Mouse (Mus musculus) E14TG2a.4 (cell line): ENCODE measurements at regions not wholly inside any gene's neighbourhood (a gene's known extent, or its start where the extent isn't known, plus 50 kb on each side); places are given as distances from the start of the nearest gene placed in this dataset.

Experiments
- H3K27me3 ChIP-seq: 2 replicates; pipeline ENCODE4 v1.6.1; 2014; ENCODE audit warnings: low read length, control low read depth; ENCODE audit not compliant: insufficient read depth
- H3K36me3 ChIP-seq: 2 replicates; pipeline ENCODE4 v1.6.1; 2014; ENCODE audit warnings: low read length, control low read depth; ENCODE audit not compliant: insufficient read depth
- H3K4me1 ChIP-seq: replicated peaks from 2 replicates; pipeline ENCODE4 v1.6.1; 2014; ENCODE audit warnings: low read depth, low read length, control low read depth
- H3K4me3 ChIP-seq: replicated peaks from 2 replicates; pipeline ENCODE4 v1.5.1; 2014; ENCODE audit warnings: mild to moderate bottlenecking, low read length
- H3K9me3 ChIP-seq: 2 replicates; pipeline ENCODE4 v1.6.1; 2014; ENCODE audit warnings: low read length, control low read depth
- CTCF ChIP-seq: conservative IDR thresholded peaks from 2 replicates; pipeline ENCODE4 v1.5.1; 2014; ENCODE audit warnings: low read length
- NANOG ChIP-seq: IDR thresholded peaks from 2 replicates; pipeline ENCODE4 v1.6.1; 2014; ENCODE audit warnings: borderline replicate concordance, low read length, mixed read lengths
- POU5F1 ChIP-seq: IDR thresholded peaks from 2 replicates; pipeline ENCODE4 v1.6.1; 2014; ENCODE audit warnings: low read length, borderline replicate concordance

GRCm38 (mm10) chr1:128687236-128687927 is 95.3 kb upstream of the Cxcr4 start:
- Histone ChIP-seq H3K27me3 (0 out of 2 replicates have a peak, but pooled peaks cover 3% of the 10 kb centered on the region), H3K36me3 (no peaks in the 10 kb centered on the region), H3K9me3 (no peaks in the 10 kb centered on the region), H3K4me3 (no peak overlapping the region), H3K4me1 (no peaks in the 10 kb centered on the region)
- no peak for TF ChIP-seq NANOG
- no peak for TF ChIP-seq CTCF
- no peak for TF ChIP-seq POU5F1

GRCm38 (mm10) chr1:128685467-128686137 is 93.5 kb upstream of the Cxcr4 start:
- TF ChIP-seq POU5F1 (no peak), NANOG (no peak), CTCF (no peak)
- H3K27me3 ChIP-seq, result 0 out of 2 replicates have a peak, but pooled peaks cover 3% of the 10 kb centered on the region
- H3K36me3 ChIP-seq, result no peaks in the 10 kb centered on the region
- no peaks in the 10 kb centered on the region for H3K4me1 ChIP-seq
- no peak overlapping the region for H3K4me3 ChIP-seq
- H3K9me3 ChIP-seq, result no peaks in the 10 kb centered on the region

DNA sequence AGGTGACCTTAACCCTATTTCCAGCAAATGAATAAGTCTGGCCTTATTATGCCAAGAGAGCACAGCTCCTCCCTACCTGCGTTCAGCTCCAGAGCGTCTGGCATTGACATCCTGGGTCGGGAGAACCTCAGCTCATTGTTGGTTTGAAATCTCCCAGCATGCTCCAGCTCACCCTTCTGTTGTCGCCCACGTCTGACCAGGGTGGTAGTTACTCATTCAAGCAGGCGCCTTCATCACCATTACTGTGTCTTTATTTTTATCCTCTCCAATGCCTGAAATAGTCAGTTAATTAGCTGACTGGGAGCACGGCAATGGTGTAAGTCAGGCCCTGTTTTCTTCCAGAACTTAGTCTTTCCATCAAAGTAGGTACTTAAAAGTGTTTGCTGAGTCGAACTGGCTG is 90.8 kb upstream of the Cxcr4 start:
- H3K36me3 ChIP-seq, result no peaks in the 10 kb centered on the region
- H3K4me1 ChIP-seq, result no peaks in the 10 kb centered on the region
- no peaks in the 10 kb centered on the region for H3K9me3 ChIP-seq
- no peak overlapping the region for H3K4me3 ChIP-seq
- TF ChIP-seq POU5F1 (no peak), NANOG (no peak)
- H3K27me3 ChIP-seq, result no peaks in the 10 kb centered on the region

GRCm38 (mm10) chr1:128681261-128681660 is 89.2 kb upstream of the Cxcr4 start:
- no peak for TF ChIP-seq NANOG
- no peak for TF ChIP-seq POU5F1
- TF ChIP-seq CTCF, result no peak
- Histone ChIP-seq H3K27me3 (no peaks in the 10 kb centered on the region), H3K4me1 (no peaks in the 10 kb centered on the region), H3K36me3 (no peaks in the 10 kb centered on the region), H3K4me3 (no peak overlapping the region), H3K9me3 (no peaks in the 10 kb centered on the region)

DNA sequence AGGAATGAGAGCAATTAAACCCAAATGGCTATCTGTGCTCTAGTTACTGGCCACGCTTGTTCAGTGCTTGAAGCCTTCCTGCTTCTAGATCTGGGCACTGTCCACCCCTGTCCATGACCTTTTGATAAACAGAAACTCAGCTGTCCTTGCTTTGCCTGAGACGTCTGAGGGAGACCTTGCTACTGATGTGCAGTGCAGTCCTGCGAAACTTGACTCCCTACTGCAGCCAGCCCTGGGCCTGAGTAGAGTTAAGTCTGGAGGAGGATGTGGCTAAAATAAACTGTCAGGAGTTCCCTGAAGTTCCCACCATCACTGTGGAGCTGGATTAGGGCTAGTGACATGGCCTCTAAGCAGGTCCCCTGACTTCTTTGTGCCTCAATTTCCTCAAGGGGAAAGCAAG is 88.4 kb upstream of the Cxcr4 start:
- Histone ChIP-seq H3K9me3 (no peaks in the 10 kb centered on the region), H3K27me3 (no peaks in the 10 kb centered on the region), H3K4me1 (no peaks in the 10 kb centered on the region), H3K4me3 (no peak overlapping the region), H3K36me3 (no peaks in the 10 kb centered on the region)
- TF ChIP-seq CTCF (no peak), POU5F1 (no peak), NANOG (no peak)

GRCm38 (mm10) chr1:128680012-128680411 is 87.9 kb upstream of the Cxcr4 start:
- H3K4me1 ChIP-seq, result no peaks in the 10 kb centered on the region
- no peak overlapping the region for H3K4me3 ChIP-seq
- no peaks in the 10 kb centered on the region for H3K9me3 ChIP-seq
- H3K36me3 ChIP-seq, result no peaks in the 10 kb centered on the region
- H3K27me3 ChIP-seq, result no peaks in the 10 kb centered on the region
- TF ChIP-seq POU5F1, result no peak
- no peak for TF ChIP-seq NANOG
- no peak for TF ChIP-seq CTCF

- TF ChIP-seq CTCF (no peak), POU5F1 (no peak), NANOG (no peak)
- H3K4me1 ChIP-seq, result no peaks in the 10 kb centered on the region
- H3K36me3 ChIP-seq, result no peaks in the 10 kb centered on the region
- no peak overlapping the region for H3K4me3 ChIP-seq
- H3K27me3 ChIP-seq, result no peaks in the 10 kb centered on the region
- no peaks in the 10 kb centered on the region for H3K9me3 ChIP-seq
Observed at GRCm38 (mm10) chr1:128679005-128679980, 87.2 kb upstream of the Cxcr4 start.

DNA sequence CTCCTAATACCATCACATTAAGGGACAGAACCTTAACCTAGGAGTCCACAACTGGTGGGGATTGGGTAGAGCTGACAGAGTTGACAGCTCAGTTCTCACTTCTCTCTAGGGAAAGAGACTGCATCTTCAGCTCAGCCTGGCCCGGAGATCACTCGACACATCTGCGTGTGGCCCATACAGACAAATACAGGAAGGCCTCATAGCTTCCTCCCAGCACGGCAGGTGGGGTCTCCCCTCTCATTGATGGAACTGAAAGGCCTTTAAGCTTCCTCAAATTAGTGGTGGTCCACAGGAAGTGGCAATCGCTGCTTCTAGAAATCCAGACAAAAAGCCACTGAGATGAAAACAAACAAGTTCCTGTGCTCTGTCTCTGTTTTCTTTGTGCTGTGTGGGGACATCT is 83.4 kb upstream of the Cxcr4 start:
- H3K27me3 ChIP-seq, result no peaks in the 10 kb centered on the region
- no peaks in the 10 kb centered on the region for H3K9me3 ChIP-seq
- no peak overlapping the region for H3K4me3 ChIP-seq
- no peaks in the 10 kb centered on the region for H3K36me3 ChIP-seq
- TF ChIP-seq NANOG, result no peak
- TF ChIP-seq POU5F1, result no peak
- TF ChIP-seq CTCF, result no peak
- H3K4me1 ChIP-seq, result no peaks in the 10 kb centered on the region
